Mouse (Mus musculus): Measurements from ENCODE around the gene Ankrd27. TPM values are rescaled to one million over a fixed set of nuclear protein-coding genes. Genes with fewer than 3 reads are reported as not detected.

Ankrd27 gene
- polyA plus RNA-seq, 1 experiment from 2014 or later, result 38.9 TPM

GRCm38 (mm10) chr7:35582719-35583118 is 3.3 kb upstream of the Ankrd27 start:
- Histone ChIP-seq H3K9ac (replicated peaks; ENCODE audit: low read depth, low read length) (no peak overlapping the region), H3K4me1 (replicated peaks; ENCODE audit: control insufficient read depth, insufficient read depth, low read length) (peaks cover 24% of the 10 kb centered on the region), H3K36me3 (ENCODE audit: control insufficient read depth, insufficient read depth) (no peaks in the 10 kb centered on the region), H3K4me3 (replicated peaks; ENCODE audit: low read length) (no peak overlapping the region), H3K9me3 (ENCODE audit: control insufficient read depth, low read length) (no peaks in the 10 kb centered on the region), H3K27me3 (replicated peaks; ENCODE audit: control insufficient read depth, insufficient read depth, low read length) (peaks cover 30% of the 10 kb centered on the region), H3K4me2 (ENCODE audit: low read length) (no peak overlapping the region), H3K27ac (ENCODE audit: low read length) (no peak overlapping the region)
- 70% methylated on average over 5 of the region's 5 CpGs for WGBS
- ATAC-seq, result no peak

- Histone ChIP-seq H3K9me3 (ENCODE audit: control insufficient read depth, low read length) (no peaks in the 10 kb centered on the region), H3K4me3 (replicated peaks; ENCODE audit: low read length) (no peak overlapping the region), H3K9ac (replicated peaks; ENCODE audit: low read depth, low read length) (no peak overlapping the region), H3K27ac (ENCODE audit: low read length) (no peak overlapping the region), H3K4me1 (replicated peaks; ENCODE audit: control insufficient read depth, insufficient read depth, low read length) (peaks cover 28% of the 10 kb centered on the region), H3K27me3 (replicated peaks; ENCODE audit: control insufficient read depth, insufficient read depth, low read length) (peaks cover 28% of the 10 kb centered on the region), H3K36me3 (ENCODE audit: control insufficient read depth, insufficient read depth) (no peaks in the 10 kb centered on the region), H3K4me2 (ENCODE audit: low read length) (no peak overlapping the region)
- ATAC-seq, result no peak
- 8% methylated on average over 11 of the region's 11 CpGs for WGBS
Measured at GRCm38 (mm10) chr7:35583476-35584025, 2.5 kb upstream of the Ankrd27 start.

- Histone ChIP-seq H3K27ac (ENCODE audit: low read length) (no peak overlapping the region), H3K4me1 (replicated peaks; ENCODE audit: control insufficient read depth, insufficient read depth, low read length) (peaks cover 33% of the 10 kb centered on the region), H3K9me3 (ENCODE audit: control insufficient read depth, low read length) (no peaks in the 10 kb centered on the region), H3K4me3 (replicated peaks; ENCODE audit: low read length) (peak overlapping the region; percentile 77), H3K9ac (replicated peaks; ENCODE audit: low read depth, low read length) (peak overlapping the region; percentile 51), H3K4me2 (ENCODE audit: low read length) (peak overlapping the region; percentile 99), H3K27me3 (replicated peaks; ENCODE audit: control insufficient read depth, insufficient read depth, low read length) (peaks cover 28% of the 10 kb centered on the region), H3K36me3 (ENCODE audit: control insufficient read depth, insufficient read depth) (no peaks in the 10 kb centered on the region)
- ATAC-seq, result no peak
- WGBS, result 3% methylated on average over 36 of the region's 36 CpGs
Measured at GRCm38 (mm10) chr7:35584068-35584785, 1.8 kb upstream of the Ankrd27 start.

- Histone ChIP-seq H3K9ac (replicated peaks; ENCODE audit: low read depth, low read length) (peak overlapping the region; percentile 51), H3K4me3 (replicated peaks; ENCODE audit: low read length) (peak overlapping the region; percentile 77), H3K9me3 (ENCODE audit: control insufficient read depth, low read length) (no peaks in the 10 kb centered on the region), H3K4me1 (replicated peaks; ENCODE audit: control insufficient read depth, insufficient read depth, low read length) (peaks cover 38% of the 10 kb centered on the region), H3K4me2 (ENCODE audit: low read length) (peak overlapping the region; percentile 99), H3K36me3 (ENCODE audit: control insufficient read depth, insufficient read depth) (no peaks in the 10 kb centered on the region), H3K27ac (ENCODE audit: low read length) (no peak overlapping the region), H3K27me3 (replicated peaks; ENCODE audit: control insufficient read depth, insufficient read depth, low read length) (peaks cover 28% of the 10 kb centered on the region)
- no peak for ATAC-seq
- WGBS, result under 1% methylated on average over 50 of the region's 50 CpGs
Measured at GRCm38 (mm10) chr7:35584786-35585190, 1.3 kb upstream of the Ankrd27 start.

GRCm38 (mm10) chr7:35585191-35586054 is 621 bp upstream of the Ankrd27 start, which contains the start of gene Rgs9bp:
TSS of gene Rgs9bp (minus strand) at chr7:35585582.
- under 1% methylated on average over 45 of the region's 45 CpGs for WGBS
- Histone ChIP-seq H3K27ac (ENCODE audit: low read length) (peak within 1 kb of the TSS; percentile 37; the same call in 1 of the 2 replicates), H3K4me1 (replicated peaks; ENCODE audit: control insufficient read depth, insufficient read depth, low read length) (peaks cover 41% of the 10 kb centered on the region), H3K9me3 (ENCODE audit: control insufficient read depth, low read length) (no peaks in the 10 kb centered on the region), H3K36me3 (ENCODE audit: control insufficient read depth, insufficient read depth) (no peaks in the 10 kb centered on the region), H3K9ac (replicated peaks; ENCODE audit: low read depth, low read length) (peak within 1 kb of the TSS; percentile 70), H3K4me2 (ENCODE audit: low read length) (peak within 1 kb of the TSS; percentile 99), H3K27me3 (replicated peaks; ENCODE audit: control insufficient read depth, insufficient read depth, low read length) (peaks cover 28% of the 10 kb centered on the region), H3K4me3 (replicated peaks; ENCODE audit: low read length) (peak within 1 kb of the TSS; percentile 77)
- peak; percentile 62 for ATAC-seq

- WGBS, result 18% methylated on average over 15 of the region's 15 CpGs
- H3K9me3 ChIP-seq (ENCODE audit: control insufficient read depth, low read length), result no peaks in the 10 kb centered on the region
- peak overlapping the region; percentile 77 for H3K4me3 ChIP-seq (replicated peaks; ENCODE audit: low read length)
- H3K4me2 ChIP-seq (ENCODE audit: low read length), result peak overlapping the region; percentile 89
- peaks cover 28% of the 10 kb centered on the region for H3K27me3 ChIP-seq (replicated peaks; ENCODE audit: control insufficient read depth, insufficient read depth, low read length)
- no peak overlapping the region for H3K27ac ChIP-seq (ENCODE audit: low read length)
- peak overlapping the region; percentile 70 for H3K9ac ChIP-seq (replicated peaks; ENCODE audit: low read depth, low read length)
- ATAC-seq, result no peak
- no peaks in the 10 kb centered on the region for H3K36me3 ChIP-seq (ENCODE audit: control insufficient read depth, insufficient read depth)
- peaks cover 41% of the 10 kb centered on the region for H3K4me1 ChIP-seq (replicated peaks; ENCODE audit: control insufficient read depth, insufficient read depth, low read length)
Measured at GRCm38 (mm10) chr7:35586906-35587445, 932 bp downstream of the Ankrd27 start.

GRCm38 (mm10) chr7:35587728-35588127 is 1.7 kb downstream of the Ankrd27 start:
- Histone ChIP-seq H3K27ac (ENCODE audit: low read length) (no peak overlapping the region), H3K4me3 (replicated peaks; ENCODE audit: low read length) (no peak overlapping the region), H3K36me3 (ENCODE audit: control insufficient read depth, insufficient read depth) (peaks cover 4% of the 10 kb centered on the region; the same call in 1 of the 2 replicates), H3K9ac (replicated peaks; ENCODE audit: low read depth, low read length) (no peak overlapping the region), H3K27me3 (replicated peaks; ENCODE audit: control insufficient read depth, insufficient read depth, low read length) (peaks cover 22% of the 10 kb centered on the region), H3K4me2 (ENCODE audit: low read length) (no peak overlapping the region), H3K9me3 (ENCODE audit: control insufficient read depth, low read length) (no peaks in the 10 kb centered on the region), H3K4me1 (replicated peaks; ENCODE audit: control insufficient read depth, insufficient read depth, low read length) (peaks cover 41% of the 10 kb centered on the region)
- WGBS, result 84% methylated on average over 5 of the region's 5 CpGs
- ATAC-seq, result no peak

- Histone ChIP-seq H3K9ac (replicated peaks; ENCODE audit: low read depth, low read length) (no peak overlapping the region), H3K4me1 (replicated peaks; ENCODE audit: control insufficient read depth, insufficient read depth, low read length) (peaks cover 41% of the 10 kb centered on the region), H3K27me3 (replicated peaks; ENCODE audit: control insufficient read depth, insufficient read depth, low read length) (peaks cover 13% of the 10 kb centered on the region), H3K4me3 (replicated peaks; ENCODE audit: low read length) (no peak overlapping the region), H3K4me2 (ENCODE audit: low read length) (no peak overlapping the region), H3K9me3 (ENCODE audit: control insufficient read depth, low read length) (no peaks in the 10 kb centered on the region), H3K27ac (ENCODE audit: low read length) (no peak overlapping the region; the same call in 1 of the 2 replicates), H3K36me3 (ENCODE audit: control insufficient read depth, insufficient read depth) (peaks cover 12% of the 10 kb centered on the region)
- ATAC-seq, result no peak
- WGBS, result 86% methylated on average over 9 of the region's 9 CpGs
Measured at GRCm38 (mm10) chr7:35588680-35589428, 2.8 kb downstream of the Ankrd27 start.
